Mouse (Mus musculus) stomach, postnatal 0 days (tissue): ENCODE data around the gene Gm10663. TPM values are rescaled to one million over a fixed set of nuclear protein-coding genes. Genes with fewer than 3 reads are reported as not detected.

ENCODE experiments used
- ATAC-seq: fragments of 200-750 bp; cut with Nextera tagmentation; 2 replicates; pipeline ENCODE4 v1.8.0; 2017; ENCODE audit not compliant: low FRiP score, low TSS enrichment
- DNase-seq: peaks from one replicate; pipeline ENCODE4 v3.0.0-alpha.2; 2016; ENCODE audit warnings: low spot score
- H3K27ac ChIP-seq: fragments of 300-500 bp; sonication (generic); replicated peaks from 2 replicates; pipeline ENCODE4 v1.5.1; 2014; ENCODE audit warnings: mild to moderate bottlenecking, control low read depth
- H3K27me3 ChIP-seq: fragments of 300-500 bp; sonication (generic); 2 replicates; pipeline ENCODE4 v1.6.1; 2014; ENCODE audit warnings: low read length; ENCODE audit not compliant: control insufficient read depth, insufficient read depth
- H3K36me3 ChIP-seq: fragments of 300-500 bp; sonication (generic); 2 replicates; pipeline ENCODE4 v1.6.1; 2014; ENCODE audit warnings: low read length, mixed read lengths; ENCODE audit not compliant: control insufficient read depth, insufficient read depth
- H3K4me1 ChIP-seq: fragments of 300-500 bp; sonication (generic); replicated peaks from 2 replicates; pipeline ENCODE4 v1.6.1; 2014; ENCODE audit warnings: antibody characterized with exemption; ENCODE audit not compliant: control insufficient read depth, insufficient read depth
- H3K4me2 ChIP-seq: fragments of 300-500 bp; sonication (generic); replicated peaks from 2 replicates; pipeline ENCODE4 v1.6.1; 2014; ENCODE audit warnings: low read depth, mild to moderate bottlenecking, control low read depth, moderate library complexity
- H3K4me3 ChIP-seq: fragments of 300-500 bp; sonication (generic); 2 replicates; pipeline ENCODE4 v1.5.1; 2014; ENCODE audit warnings: low read depth, low read length, control low read depth
- H3K9ac ChIP-seq: fragments of 300-500 bp; sonication (generic); 2 replicates; pipeline ENCODE4 v1.6.1; 2014; ENCODE audit warnings: mild to moderate bottlenecking, low read length, control low read depth, mixed read lengths
- H3K9me3 ChIP-seq: fragments of 300-500 bp; sonication (generic); 2 replicates; pipeline ENCODE4 v1.6.1; 2016; ENCODE audit warnings: low read length; ENCODE audit not compliant: control insufficient read depth
- CTCF ChIP-seq: IDR thresholded peaks from 2 replicates; pipeline ENCODE4 v1.5.1; 2016; ENCODE audit warnings: antibody characterized with exemption, low read depth, mild to moderate bottlenecking, moderate library complexity
- EP300 ChIP-seq: optimal IDR thresholded peaks from 2 replicates; pipeline ENCODE3; 2016; ENCODE audit warnings: antibody characterized with exemption
- WGBS: fragments of 180-500 bp; shearing (Covaris S2); extraction: QIAGEN DNeasy Blood & Tissue Kit; methylation state at CpG from one replicate; pipeline ENCODE4 v1.1.7; 2014; 5-methylcytosine and 5-hydroxymethylcytosine counted together
- polyA plus RNA-seq: library from polyadenylated mRNA; unstranded; fragments of >200 nt; fragmentation: Nextera tagmentation; extraction: Ambion mirVana; gene quantifications from 2 replicates; pipeline ENCODE4 v1.2.1, GENCODE M21; 2015

Gene Gm10663
- polyA plus RNA-seq, 1 experiment from 2014 or later, result not detected

DNA sequence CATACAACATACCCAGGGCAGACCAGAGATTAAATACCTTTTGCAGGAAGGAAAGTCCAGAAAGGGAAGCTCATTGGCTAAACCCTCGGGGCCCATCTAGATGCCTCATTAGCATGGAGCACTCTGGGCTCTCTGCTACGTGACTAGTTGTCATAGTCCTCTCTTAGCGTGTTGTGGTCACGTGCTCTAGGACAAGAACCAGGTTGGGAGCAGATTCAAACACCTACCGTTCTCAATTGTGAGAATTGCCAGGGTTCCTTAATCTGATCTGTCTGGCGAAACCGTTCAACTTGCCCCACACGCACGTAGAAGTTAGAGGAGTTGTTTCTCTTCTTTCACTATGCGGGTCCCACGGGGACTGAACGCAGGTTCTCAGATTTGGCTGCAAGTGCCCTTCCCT, 13.3 kb downstream of the Gm10663 start:
- no peak for ATAC-seq
- Histone ChIP-seq H3K27me3 (no peaks in the 10 kb centered on the region), H3K27ac (no peak overlapping the region), H3K4me2 (no peak overlapping the region), H3K9me3 (no peaks in the 10 kb centered on the region), H3K4me3 (no peak overlapping the region), H3K9ac (no peak overlapping the region), H3K36me3 (no peaks in the 10 kb centered on the region), H3K4me1 (no peaks in the 10 kb centered on the region)
- TF ChIP-seq CTCF (no peak), EP300 (no peak)
- no peak for DNase-seq
- WGBS, result 92% methylated on average over 12 of the region's 12 CpGs

GRCm38 (mm10) chr8:65089781-65090180, 14.9 kb downstream of the Gm10663 start:
- ATAC-seq (no peak), DNase-seq (no peak)
- Histone ChIP-seq H3K36me3 (no peaks in the 10 kb centered on the region), H3K27ac (no peak overlapping the region), H3K4me1 (no peaks in the 10 kb centered on the region), H3K9ac (no peak overlapping the region), H3K27me3 (no peaks in the 10 kb centered on the region), H3K4me2 (no peak overlapping the region), H3K4me3 (no peak overlapping the region), H3K9me3 (no peaks in the 10 kb centered on the region)
- WGBS, result 63% methylated on average over 7 of the region's 7 CpGs
- TF ChIP-seq CTCF, result no peak
- no peak for TF ChIP-seq EP300

DNA sequence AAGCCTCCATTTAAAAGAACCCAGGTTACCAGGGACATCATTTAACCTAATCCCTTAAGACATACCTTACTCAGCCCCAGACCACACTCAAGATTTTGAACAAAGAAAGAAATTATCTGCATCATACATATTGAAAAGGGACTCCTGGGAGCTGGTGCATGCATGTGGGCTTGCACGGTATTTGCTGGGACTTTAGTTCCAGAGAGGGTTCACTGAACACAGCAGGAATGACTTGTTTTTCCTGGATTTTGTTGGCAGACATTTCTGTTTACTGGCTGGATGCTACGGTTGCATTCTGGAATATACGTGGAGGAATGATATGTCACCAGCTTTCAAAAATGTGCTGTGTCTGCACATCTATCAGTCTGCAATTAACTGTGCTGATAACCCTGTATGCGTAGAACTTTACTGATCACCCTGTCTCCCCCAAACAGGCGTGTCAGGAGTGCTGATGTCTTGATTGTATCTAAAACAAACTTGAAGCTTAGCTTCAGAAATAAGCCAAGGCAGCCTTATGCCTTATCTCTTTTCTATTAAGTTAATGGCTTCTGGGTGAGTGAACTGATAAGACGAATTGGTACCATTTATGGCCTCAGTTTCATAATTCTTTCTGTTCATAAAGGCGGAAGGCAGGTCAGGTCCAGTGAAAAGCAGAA, 23.1 kb downstream of the Gm10663 start:
- Histone ChIP-seq H3K27ac (no peak overlapping the region), H3K9ac (no peak overlapping the region), H3K4me3 (no peak overlapping the region), H3K36me3 (no peaks in the 10 kb centered on the region), H3K4me2 (no peak overlapping the region), H3K4me1 (no peaks in the 10 kb centered on the region), H3K27me3 (no peaks in the 10 kb centered on the region), H3K9me3 (no peaks in the 10 kb centered on the region)
- DNase-seq (no peak), ATAC-seq (no peak)
- TF ChIP-seq EP300 (no peak), CTCF (no peak)
- WGBS, result 44% methylated on average over 7 of the region's 7 CpGs

- H3K9ac ChIP-seq, result no peak overlapping the region
- no peaks in the 10 kb centered on the region for H3K9me3 ChIP-seq
- ATAC-seq (no peak), DNase-seq (no peak)
- H3K4me2 ChIP-seq, result no peak overlapping the region
- H3K4me1 ChIP-seq, result no peaks in the 10 kb centered on the region
- no peak overlapping the region for H3K4me3 ChIP-seq
- no peaks in the 10 kb centered on the region for H3K27me3 ChIP-seq
- no peak overlapping the region for H3K27ac ChIP-seq
- TF ChIP-seq EP300 (no peak), CTCF (no peak)
- no peaks in the 10 kb centered on the region for H3K36me3 ChIP-seq
- 52% methylated on average over 3 of the region's 3 CpGs for WGBS
These were observed 24.9 kb downstream of the Gm10663 start for GRCm38 (mm10) chr8:65099735-65100134.

- 71% methylated on average over 7 of the region's 7 CpGs for WGBS
- Histone ChIP-seq H3K4me3 (no peak overlapping the region), H3K9me3 (no peaks in the 10 kb centered on the region), H3K36me3 (no peaks in the 10 kb centered on the region), H3K4me1 (no peaks in the 10 kb centered on the region), H3K4me2 (no peak overlapping the region), H3K9ac (no peak overlapping the region), H3K27ac (no peak overlapping the region), H3K27me3 (no peaks in the 10 kb centered on the region)
- DNase-seq (no peak), ATAC-seq (no peak)
- TF ChIP-seq CTCF (no peak), EP300 (no peak)
These were observed 28.8 kb downstream of the Gm10663 start for GRCm38 (mm10) chr8:65103632-65104031.

- no peak for ATAC-seq
- H3K4me3 ChIP-seq, result no peak overlapping the region
- no peak overlapping the region for H3K4me2 ChIP-seq
These were observed 29.2 kb downstream of the Gm10663 start for GRCm38 (mm10) chr8:65104041-65104440.

More at GRCm38 (mm10) chr8:65104041-65104440, 29.2 kb downstream of the Gm10663 start:
- H3K9ac ChIP-seq, result no peak overlapping the region
- H3K9me3 ChIP-seq, result no peaks in the 10 kb centered on the region
- 42% methylated on average over 4 of the region's 4 CpGs for WGBS
- H3K27me3 ChIP-seq, result no peaks in the 10 kb centered on the region
- TF ChIP-seq EP300 (no peak), CTCF (no peak)
- H3K36me3 ChIP-seq, result no peaks in the 10 kb centered on the region
- no peaks in the 10 kb centered on the region for H3K4me1 ChIP-seq
- no peak for DNase-seq
- no peak overlapping the region for H3K27ac ChIP-seq
